Mouse (Mus musculus) embryo, embryonic 9.5 days (tissue): ENCODE results near the gene Fam72a.

Experiments
- DNase-seq: peaks from one replicate; pipeline ENCODE4 v3.0.0-alpha.2; 2017; ENCODE audit errors: extremely low spot score

The Fam72a gene

GRCm38 (mm10) chr1:131527281-131528080 is at the start of gene Fam72a, which contains the start of gene Srgap2:
Fam72a (plus strand) TSS chr1:131527903.
Srgap2 (minus strand) TSS chr1:131527352.
- DNase-seq: peak; percentile 97

GRCm38 (mm10) chr1:131478770-131479305 is 48.9 kb upstream of the Fam72a start:
- DNase-seq: peak; percentile 27

- DNase-seq: no peak
These were observed 46.3 kb upstream of the Fam72a start for GRCm38 (mm10) chr1:131481391-131481790.

- no peak for DNase-seq
These were observed 45.5 kb upstream of the Fam72a start for GRCm38 (mm10) chr1:131482242-131482641.

- no peak for DNase-seq
These were observed 41.4 kb upstream of the Fam72a start for GRCm38 (mm10) chr1:131486094-131486850.

GRCm38 (mm10) chr1:131489312-131489711 is 38.4 kb upstream of the Fam72a start:
- no peak for DNase-seq

- no peak for DNase-seq
These were observed 36.1 kb upstream of the Fam72a start for GRCm38 (mm10) chr1:131491579-131491978.

- DNase-seq: no peak
These were observed 35.3 kb upstream of the Fam72a start for GRCm38 (mm10) chr1:131492360-131492759.

GRCm38 (mm10) chr1:131493966-131494898 is 33.5 kb upstream of the Fam72a start:
- no peak for DNase-seq

GRCm38 (mm10) chr1:131498231-131498630 is 29.5 kb upstream of the Fam72a start:
- no peak for DNase-seq

- DNase-seq: no peak
These were observed 26.0 kb upstream of the Fam72a start for GRCm38 (mm10) chr1:131501681-131502080.

- no peak for DNase-seq
These were observed 16.6 kb upstream of the Fam72a start for GRCm38 (mm10) chr1:131511131-131511530.

- no peak for DNase-seq
These were observed 15.8 kb upstream of the Fam72a start for GRCm38 (mm10) chr1:131511661-131512500.

- no peak for DNase-seq
These were observed 14.6 kb upstream of the Fam72a start for GRCm38 (mm10) chr1:131513136-131513535.

GRCm38 (mm10) chr1:131514197-131514596 is 13.5 kb upstream of the Fam72a start:
- no peak for DNase-seq

GRCm38 (mm10) chr1:131516588-131516987 is 11.1 kb upstream of the Fam72a start:
- no peak for DNase-seq

GRCm38 (mm10) chr1:131523794-131524193 is 3.9 kb upstream of the Fam72a start:
- no peak for DNase-seq

GRCm38 (mm10) chr1:131525101-131525585 is 2.6 kb upstream of the Fam72a start:
- peak; percentile 50 for DNase-seq

GRCm38 (mm10) chr1:131525586-131526271 is 2.0 kb upstream of the Fam72a start:
- peak; percentile 66 for DNase-seq
